In genomic region chrX:14664852-14665251, GRCm38 (mm10) we compare ENCODE assay signal across 19 mouse cellular contexts.
A peak's percentile ranks its signal among the peaks of the same experiment; 100 is the strongest.
DNase-seq lines count a peak whose midpoint lies in the region; ATAC-seq and TF ChIP-seq lines count a peak whose summit lies in the region.
"Had no signal": no experiment of that assay in that cellular context is flagged by ENCODE, and none has a peak within 500 bp of the region (broad histone marks: within the 10 kb centered on the region; RNA-seq: fewer than 3 reads in every experiment).

No protein-coding gene starts in this region.

- DNase-seq in forebrain, postnatal 0 days: peak; percentile 4
- peak; percentile 1 for DNase-seq in embryo, embryonic 11 days
- peak; percentile 47 for DNase-seq in hindbrain, postnatal 0 days (ENCODE audit: low spot score)
- no peak for DNase-seq in gastrocnemius, postnatal 25 days
- DNase-seq: adrenal gland, postnatal 36 days; cerebellum, adult 8-10 months; heart, adult 18-20 months; kidney, adult 18-20 months; kidney, postnatal 25 days; lung, postnatal 36 days; right cerebral cortex, postnatal 14 days; thymus, postnatal 14 days had no signal

- no peaks in the 10 kb centered on the region for H3K9me3 ChIP-seq in forebrain, postnatal 0 days (ENCODE audit: low read length)
- H3K9me3 ChIP-seq in forebrain, embryonic 15.5 days: no peaks in the 10 kb centered on the region
- H3K9me3 ChIP-seq in hindbrain, postnatal 0 days (ENCODE audit: low read length): no peaks in the 10 kb centered on the region
- no peaks in the 10 kb centered on the region for H3K9me3 ChIP-seq in midbrain, embryonic 16.5 days (replicated peaks; ENCODE audit: control insufficient read depth, low read length, poor library complexity, severe bottlenecking)
- H3K9me3 ChIP-seq: hindbrain, embryonic 15.5 days; limb, embryonic 15.5 days; neural tube, embryonic 12.5 days had no signal

- ATAC-seq in forebrain, postnatal 0 days: peak; percentile 38; the same call in 1 of the 2 replicates
- no peak for ATAC-seq in forebrain, embryonic 15.5 days (replicated peaks)
- ATAC-seq in hindbrain, postnatal 0 days: peak; percentile 68
- ATAC-seq in midbrain, embryonic 16.5 days: peak; percentile 64; the same call in 1 of the 2 replicates
- no peak for ATAC-seq in monocyte, adult 5-6 weeks (replicated peaks; ENCODE audit: insufficient number of reproducible peaks, low FRiP score, low TSS enrichment, poor library complexity, severe bottlenecking)

- H3K4me1 ChIP-seq in forebrain, postnatal 0 days (ENCODE audit: insufficient read depth): no peaks in the 10 kb centered on the region
- H3K4me1 ChIP-seq in forebrain, embryonic 15.5 days: no peaks in the 10 kb centered on the region
- no peaks in the 10 kb centered on the region for H3K4me1 ChIP-seq in hindbrain, postnatal 0 days (ENCODE audit: insufficient read depth, low read length)
- H3K4me1 ChIP-seq in midbrain, embryonic 16.5 days (ENCODE audit: control insufficient read depth, insufficient read depth, low read length): no peaks in the 10 kb centered on the region
- H3K4me1 ChIP-seq: hindbrain, embryonic 15.5 days; limb, embryonic 15.5 days; neural tube, embryonic 12.5 days had no signal

- H3K4me3 ChIP-seq in forebrain, postnatal 0 days (ENCODE audit: low read depth, low read length): no peak overlapping the region
- no peak overlapping the region for H3K4me3 ChIP-seq in forebrain, embryonic 15.5 days
- H3K4me3 ChIP-seq in hindbrain, postnatal 0 days (ENCODE audit: low read length): no peak overlapping the region
- no peak overlapping the region for H3K4me3 ChIP-seq in midbrain, embryonic 16.5 days (ENCODE audit: low read depth, low read length)
- H3K4me3 ChIP-seq: erythroblast, embryonic 14.5 days; hindbrain, embryonic 15.5 days; limb, embryonic 15.5 days; neural tube, embryonic 12.5 days had no signal

- H3K27me3 ChIP-seq in forebrain, postnatal 0 days (ENCODE audit: insufficient read depth, low read length): no peaks in the 10 kb centered on the region
- no peaks in the 10 kb centered on the region for H3K27me3 ChIP-seq in forebrain, embryonic 15.5 days
- H3K27me3 ChIP-seq in hindbrain, postnatal 0 days (ENCODE audit: insufficient read depth, low read length): no peaks in the 10 kb centered on the region
- no peaks in the 10 kb centered on the region for H3K27me3 ChIP-seq in midbrain, embryonic 16.5 days (ENCODE audit: control insufficient read depth, insufficient read depth, low read depth, low read length)
- H3K27me3 ChIP-seq: hindbrain, embryonic 15.5 days; limb, embryonic 15.5 days; neural tube, embryonic 12.5 days had no signal

- 35% methylated on average over 3 of the region's 3 CpGs for WGBS in forebrain, postnatal 0 days
- WGBS in forebrain, embryonic 15.5 days: 36% methylated on average over 3 of the region's 3 CpGs
- 46% methylated on average over 3 of the region's 3 CpGs for WGBS in hindbrain, postnatal 0 days
- WGBS in midbrain, embryonic 16.5 days: 23% methylated on average over 3 of the region's 3 CpGs

- no peak overlapping the region for H3K9ac ChIP-seq in forebrain, postnatal 0 days
- no peak overlapping the region for H3K9ac ChIP-seq in forebrain, embryonic 15.5 days (replicated peaks)
- no peak overlapping the region for H3K9ac ChIP-seq in hindbrain, postnatal 0 days (replicated peaks; ENCODE audit: low read length)
- no peak overlapping the region for H3K9ac ChIP-seq in midbrain, embryonic 16.5 days (ENCODE audit: low read depth, low read length)
- H3K9ac ChIP-seq: hindbrain, embryonic 15.5 days; limb, embryonic 15.5 days; neural tube, embryonic 12.5 days had no signal

- H3K27ac ChIP-seq in forebrain, postnatal 0 days (ENCODE audit: low read depth, low read length): no peak overlapping the region
- no peak overlapping the region for H3K27ac ChIP-seq in forebrain, embryonic 15.5 days (replicated peaks)
- no peak overlapping the region for H3K27ac ChIP-seq in hindbrain, postnatal 0 days
- H3K27ac ChIP-seq in midbrain, embryonic 16.5 days (ENCODE audit: low read length): no peak overlapping the region
- H3K27ac ChIP-seq: hindbrain, embryonic 15.5 days; limb, embryonic 15.5 days; neural tube, embryonic 12.5 days had no signal

- H3K36me3 ChIP-seq in forebrain, postnatal 0 days (ENCODE audit: insufficient read depth): no peaks in the 10 kb centered on the region
- no peaks in the 10 kb centered on the region for H3K36me3 ChIP-seq in forebrain, embryonic 15.5 days
- no peaks in the 10 kb centered on the region for H3K36me3 ChIP-seq in hindbrain, postnatal 0 days (ENCODE audit: insufficient read depth, low read length)
- no peaks in the 10 kb centered on the region for H3K36me3 ChIP-seq in midbrain, embryonic 16.5 days (ENCODE audit: control insufficient read depth, insufficient read depth, low read length)
- H3K36me3 ChIP-seq: hindbrain, embryonic 15.5 days; limb, embryonic 15.5 days; neural tube, embryonic 12.5 days had no signal

- no peak overlapping the region for H3K4me2 ChIP-seq in forebrain, postnatal 0 days (ENCODE audit: low read depth)
- H3K4me2 ChIP-seq in forebrain, embryonic 15.5 days (replicated peaks): no peak overlapping the region
- H3K4me2 ChIP-seq in hindbrain, postnatal 0 days (ENCODE audit: low read depth, low read length): no peak overlapping the region
- H3K4me2 ChIP-seq in midbrain, embryonic 16.5 days (ENCODE audit: low read length): no peak overlapping the region
- H3K4me2 ChIP-seq: hindbrain, embryonic 15.5 days; limb, embryonic 15.5 days; neural tube, embryonic 12.5 days had no signal

- no peak for TF ChIP-seq CTCF in forebrain, postnatal 0 days (IDR thresholded peaks at IDR 0.05; ENCODE audit: low read depth)
- no peak for TF ChIP-seq CTCF in hindbrain, postnatal 0 days (IDR thresholded peaks at IDR 0.05; ENCODE audit: low read depth)

Comparison
In these comparisons a context has a peak if more than half of its experiments do, and no peak if none do; other contexts are left out.
1. ATAC-seq: peak in forebrain, postnatal 0 days (single experiment), hindbrain, postnatal 0 days (single experiment) and midbrain, embryonic 16.5 days (single experiment); none in forebrain, embryonic 15.5 days (single experiment) and monocyte, adult 5-6 weeks (single experiment).